Mouse (Mus musculus) gastrocnemius, adult 8-10 months (tissue): Measurements from ENCODE around the gene Arnt2. TPM values are rescaled to one million over a fixed set of nuclear protein-coding genes. Genes with fewer than 3 reads are reported as not detected.

ENCODE experiments used
- DNase-seq, 2 experiments: peaks; one replicate each; pipeline ENCODE4 v3.0.0; 2022; ENCODE audit warnings: low spot score in 2 of 2
- total RNA-seq, 4 experiments: library from RNA; stranded (reverse); gene quantifications; 2 replicates each; pipeline ENCODE4 v1.2.4; 2022

Gene Arnt2
- total RNA-seq, result 1 to 10 TPM in 1 of 4 experiments, under 1 TPM in 3; 0.35 to 1.7 (median 0.60) TPM

DNA sequence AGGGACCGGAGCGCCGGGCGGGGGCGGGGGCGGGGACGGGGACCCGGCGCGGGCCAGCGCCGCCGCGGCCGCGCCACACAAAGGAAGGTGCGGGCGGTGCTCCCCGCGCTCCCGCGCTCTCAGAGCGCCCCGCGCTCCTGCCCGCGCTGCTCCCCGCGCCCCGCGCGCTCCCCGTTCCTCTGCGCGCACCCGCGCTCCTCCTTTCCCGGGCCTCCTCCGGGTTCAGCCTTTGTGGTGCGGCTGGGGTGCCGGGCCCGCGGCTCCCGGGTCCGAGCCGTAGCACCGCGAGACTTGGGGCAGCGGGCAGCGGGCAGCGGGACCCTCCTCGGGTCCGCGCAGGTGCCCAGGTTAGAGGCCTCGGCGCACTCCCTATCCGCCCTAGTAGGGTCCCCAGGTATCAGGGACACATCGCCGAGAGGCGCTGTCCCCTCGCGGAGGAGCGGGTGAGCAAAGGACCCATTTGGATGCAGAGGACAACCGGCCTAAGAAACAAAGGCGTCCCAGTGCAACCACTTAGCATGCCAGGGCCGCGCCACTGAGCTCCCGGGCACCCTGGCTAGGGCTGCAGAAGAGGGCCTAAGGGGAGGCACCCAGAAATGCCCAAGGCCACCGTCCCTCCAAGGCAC lies at the start of gene Arnt2:
Arnt2 (minus strand) TSS at position 281 of the 626 bp plus-strand sequence.
- DNase-seq, result no peak

DNA sequence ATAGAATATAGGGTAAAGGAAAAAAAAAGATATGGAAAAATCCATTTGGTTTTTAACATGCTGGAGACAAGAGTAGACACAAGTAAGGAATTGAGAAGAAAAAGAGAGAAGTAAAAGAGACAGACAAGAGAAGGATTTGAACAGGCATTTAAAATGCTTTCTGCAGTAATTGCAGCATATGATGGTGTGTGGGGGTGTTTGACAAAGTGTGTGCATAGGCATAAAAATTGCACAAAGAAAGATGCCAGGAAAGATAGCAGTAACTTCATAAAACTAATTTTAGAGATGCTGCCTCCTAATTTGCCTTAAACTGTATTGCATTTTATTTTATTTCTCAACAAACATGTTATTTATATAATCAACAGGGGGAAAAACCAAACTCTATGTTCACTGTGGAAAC lies 41.7 kb upstream of the Arnt2 start:
- no peak for DNase-seq

DNA sequence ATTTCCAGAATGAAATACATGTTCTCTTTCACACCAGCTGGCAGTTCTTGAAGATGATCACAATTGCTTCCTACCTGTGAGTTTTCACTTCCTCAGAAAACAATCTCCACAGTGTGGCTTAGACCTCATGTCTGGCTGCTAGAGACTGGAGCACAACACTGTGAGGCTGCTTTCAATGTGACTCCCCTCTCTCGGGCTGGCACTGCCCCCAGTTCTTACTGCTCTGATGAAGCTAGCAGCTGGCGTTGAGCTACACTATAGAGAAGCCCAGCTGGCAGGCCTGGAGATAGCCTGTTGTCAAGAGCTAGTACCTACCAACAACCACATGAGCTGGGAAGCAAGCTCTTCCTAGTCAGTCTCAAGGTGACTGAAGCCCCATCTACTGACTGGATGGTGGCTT lies 39.1 kb upstream of the Arnt2 start:
- no peak for DNase-seq

DNA sequence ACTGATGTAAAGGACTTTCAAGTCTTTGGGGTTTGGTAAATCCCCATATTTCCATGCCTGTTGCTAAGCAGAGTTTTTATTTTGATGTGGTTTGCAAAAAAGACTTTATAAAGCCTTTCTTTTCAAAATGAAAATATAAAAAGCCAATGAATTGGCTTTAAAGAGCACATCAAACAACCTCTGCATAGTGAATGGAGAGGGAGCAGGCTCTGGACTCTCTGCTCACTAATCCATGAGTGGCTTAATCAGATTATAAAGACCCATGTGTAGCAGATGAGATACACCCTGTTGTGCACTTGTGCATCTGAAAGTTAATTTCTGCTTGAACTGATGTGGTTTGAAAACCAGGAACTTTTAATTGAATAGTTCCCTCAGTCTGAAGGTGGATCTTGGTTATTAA lies 38.5 kb upstream of the Arnt2 start:
- no peak for DNase-seq

DNA sequence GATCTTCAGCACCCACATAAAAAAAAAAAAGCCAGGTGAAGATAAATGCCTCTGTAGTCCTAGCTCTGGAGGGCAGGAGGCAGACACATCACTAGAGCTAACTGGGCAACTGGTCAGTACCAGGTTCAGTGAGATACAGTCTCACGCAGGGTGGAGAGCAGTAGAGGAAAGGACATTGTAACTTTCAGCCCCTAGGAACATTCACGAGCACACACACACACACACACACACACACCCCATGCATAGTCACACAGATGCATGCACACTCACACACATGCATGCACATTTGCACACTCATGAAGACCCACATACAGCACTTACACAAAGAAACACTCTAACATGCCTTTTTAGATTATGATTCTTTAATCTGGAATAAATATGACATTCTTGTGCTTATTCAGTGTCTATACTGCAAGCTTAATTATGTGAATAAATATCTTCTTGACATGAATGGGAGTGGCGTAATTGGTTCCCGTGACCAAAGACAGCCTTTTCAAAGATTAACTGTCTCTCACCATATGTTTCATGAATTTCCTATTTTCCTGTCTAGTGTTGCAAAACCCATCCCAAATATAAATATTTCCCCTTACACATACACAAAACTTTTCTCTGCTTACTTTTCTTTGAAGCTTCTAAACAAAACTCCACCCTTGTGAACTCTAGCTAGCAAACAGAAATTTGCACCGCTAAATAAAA lies 37.9 kb upstream of the Arnt2 start:
- DNase-seq, result no peak

DNA sequence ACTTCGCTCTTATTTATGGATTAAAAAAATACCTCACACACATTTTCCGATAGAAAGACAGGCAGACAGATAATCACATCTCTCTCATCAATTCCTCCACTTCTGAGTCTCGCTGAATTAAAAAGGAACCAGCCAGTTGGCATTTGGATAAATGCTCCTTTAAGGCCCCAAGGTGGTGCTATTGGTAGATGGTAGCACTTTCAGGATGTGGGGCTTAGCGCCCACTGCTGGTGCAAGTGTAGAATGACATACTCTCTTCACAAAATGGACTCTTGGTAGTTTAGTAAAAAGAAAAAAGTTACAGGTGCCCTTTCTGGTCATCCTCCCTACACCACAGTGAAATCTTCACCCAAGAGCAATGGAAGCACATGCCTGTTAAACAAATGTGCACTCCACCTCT lies 37.1 kb upstream of the Arnt2 start:
- DNase-seq, result no peak

DNA sequence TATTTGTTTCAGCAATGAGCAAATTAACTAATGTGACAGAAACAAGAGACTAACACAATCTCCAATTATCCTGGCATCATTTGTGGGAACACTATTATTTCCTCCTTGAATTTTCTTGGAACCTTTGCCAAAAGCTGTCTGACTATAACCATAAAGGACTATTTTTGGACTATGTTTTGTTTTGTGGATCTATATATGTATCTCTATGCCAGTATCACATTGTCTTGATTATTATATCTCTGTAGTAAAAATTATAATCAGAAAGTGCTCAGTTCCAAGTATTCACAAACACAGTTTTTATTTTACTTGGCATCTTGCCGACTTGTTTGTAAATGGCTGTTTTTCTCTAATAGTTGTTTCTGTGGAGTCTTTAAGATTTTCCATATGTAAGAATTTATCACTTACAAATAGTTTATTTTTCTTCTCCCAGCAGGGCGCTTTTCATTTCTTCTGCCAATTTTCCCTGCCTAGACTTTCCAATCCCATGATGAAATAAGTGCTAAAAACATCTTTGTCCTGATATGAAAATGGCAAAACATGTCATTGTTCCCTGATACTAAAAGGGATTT lies 32.5 kb upstream of the Arnt2 start:
- no peak for DNase-seq

DNA sequence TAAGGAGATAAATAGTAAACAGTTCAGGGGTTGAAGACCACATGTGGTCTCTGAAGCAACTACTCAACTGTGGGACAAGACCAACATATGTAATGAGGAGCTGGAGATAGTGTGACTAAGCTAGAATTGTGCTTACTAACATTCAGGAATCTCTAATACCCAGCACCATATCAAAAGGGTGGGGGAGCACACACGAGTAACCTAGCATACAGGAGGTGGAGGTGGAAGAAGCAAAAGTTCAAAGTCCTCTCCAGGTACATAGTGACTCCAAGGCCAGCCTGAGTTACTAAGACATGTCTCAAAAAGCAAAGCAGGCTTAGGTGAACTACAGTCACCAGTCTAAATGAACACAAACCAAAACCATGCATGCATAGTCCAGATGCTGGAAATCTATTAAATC lies 29.6 kb upstream of the Arnt2 start:
- no peak for DNase-seq

DNA sequence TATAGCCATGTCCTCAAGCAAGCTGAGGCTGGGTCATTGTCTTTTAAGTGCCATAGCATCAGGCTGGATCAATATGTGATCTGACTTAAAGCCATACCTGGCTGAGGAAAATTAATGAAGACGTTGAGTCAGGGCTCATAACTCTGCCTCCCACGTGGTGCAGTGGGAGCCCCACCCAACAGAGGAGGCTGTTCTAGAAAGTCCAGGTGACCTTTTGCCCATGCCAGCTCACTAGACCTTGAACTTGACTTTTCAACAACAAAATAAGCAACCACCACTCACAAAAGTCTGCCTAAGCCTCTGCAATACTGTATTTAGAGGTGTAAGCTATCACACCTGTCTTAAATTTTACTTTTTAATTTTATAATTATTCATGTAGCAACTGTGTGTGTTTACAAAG lies 24.9 kb upstream of the Arnt2 start:
- no peak for DNase-seq

DNA sequence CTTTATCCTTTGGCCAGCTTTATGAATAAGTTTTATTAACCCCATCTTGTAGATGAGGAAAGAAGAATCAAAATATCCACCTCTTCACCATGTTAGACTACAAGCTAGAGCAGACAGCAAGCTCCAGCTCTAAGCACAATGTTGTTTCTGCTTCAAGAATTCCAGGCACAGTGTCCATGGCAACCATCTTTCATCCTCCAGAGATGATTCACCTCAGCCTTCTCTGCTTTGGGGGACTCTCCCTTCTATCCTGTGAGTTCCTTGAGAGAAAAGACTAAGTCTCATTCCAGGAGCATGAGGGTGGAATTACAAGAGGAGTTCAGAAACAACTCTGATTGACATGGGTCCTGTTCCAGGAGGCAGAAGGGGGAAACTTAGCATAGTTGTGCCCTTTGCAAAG lies 22.2 kb upstream of the Arnt2 start:
- DNase-seq, result no peak

DNA sequence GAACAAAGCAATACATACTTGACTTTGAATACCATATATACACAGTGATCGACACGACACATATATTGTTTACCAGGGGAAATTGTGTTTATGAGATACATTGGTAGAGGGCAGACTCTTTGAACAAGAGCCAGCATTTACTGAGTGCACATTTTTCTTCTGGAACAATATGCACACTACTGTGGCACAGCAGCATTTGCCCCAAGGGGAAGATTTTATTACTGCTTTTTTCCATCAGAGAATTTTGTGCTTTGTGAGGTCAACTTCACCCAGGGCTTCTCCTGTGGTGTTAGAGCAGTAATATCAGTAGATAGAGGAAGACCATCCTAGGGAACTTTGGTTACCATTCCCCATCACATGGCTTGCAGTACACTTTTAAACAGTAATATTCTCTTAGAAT lies 17.2 kb upstream of the Arnt2 start:
- DNase-seq, result no peak

DNA sequence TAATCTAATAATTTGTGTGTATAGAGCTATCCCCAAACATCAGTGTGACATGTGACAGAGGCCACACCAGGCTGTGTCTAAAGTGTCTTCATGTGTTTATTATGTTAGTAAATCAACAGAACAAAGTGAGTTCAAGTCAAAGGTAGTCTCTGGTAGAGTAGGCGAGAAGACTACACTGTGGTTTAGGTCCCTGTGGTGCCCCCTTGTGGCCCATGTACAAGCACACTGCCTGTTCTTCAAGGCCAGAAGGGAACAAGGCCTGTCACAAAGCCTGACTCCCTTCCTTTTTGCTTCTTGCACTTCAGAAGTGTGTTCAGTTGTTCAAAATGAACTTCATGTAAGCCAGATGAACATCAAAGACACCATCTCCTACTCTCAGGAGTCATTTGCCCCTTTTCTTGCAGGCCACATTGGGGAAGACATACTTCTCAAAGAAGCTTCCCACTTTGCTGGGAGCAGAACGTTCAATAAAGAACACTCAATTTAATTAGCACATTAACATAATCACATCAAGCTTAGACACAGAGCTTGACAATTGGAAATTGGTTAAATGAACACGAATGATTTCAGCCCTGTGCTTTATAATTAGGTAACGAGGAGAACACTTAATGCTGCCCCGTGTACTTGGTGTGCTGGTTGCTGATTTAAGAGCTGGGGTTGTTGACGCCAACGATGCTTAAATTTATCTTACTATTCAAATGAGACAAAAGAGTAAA lies 14.9 kb upstream of the Arnt2 start:
- DNase-seq, result no peak

DNA sequence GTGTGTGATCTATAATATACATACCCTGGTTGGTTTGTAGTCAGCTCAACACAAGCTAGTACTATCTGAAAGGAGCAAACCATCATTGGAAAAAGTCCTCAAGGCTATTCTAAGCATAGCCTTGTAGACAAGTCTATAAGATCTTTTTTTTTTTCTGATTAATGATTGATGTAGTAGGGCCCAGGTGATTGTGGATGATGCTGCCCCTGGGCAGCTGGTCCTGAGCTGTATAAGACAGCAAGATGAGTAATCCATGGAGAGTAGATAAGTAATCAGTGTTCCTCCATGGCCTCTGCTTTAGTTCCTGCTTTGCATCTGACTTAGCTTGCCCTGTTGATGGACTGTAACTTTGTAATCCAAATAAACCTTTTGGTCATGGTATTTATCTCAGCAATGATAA lies 11.8 kb upstream of the Arnt2 start:
- DNase-seq, result no peak

DNA sequence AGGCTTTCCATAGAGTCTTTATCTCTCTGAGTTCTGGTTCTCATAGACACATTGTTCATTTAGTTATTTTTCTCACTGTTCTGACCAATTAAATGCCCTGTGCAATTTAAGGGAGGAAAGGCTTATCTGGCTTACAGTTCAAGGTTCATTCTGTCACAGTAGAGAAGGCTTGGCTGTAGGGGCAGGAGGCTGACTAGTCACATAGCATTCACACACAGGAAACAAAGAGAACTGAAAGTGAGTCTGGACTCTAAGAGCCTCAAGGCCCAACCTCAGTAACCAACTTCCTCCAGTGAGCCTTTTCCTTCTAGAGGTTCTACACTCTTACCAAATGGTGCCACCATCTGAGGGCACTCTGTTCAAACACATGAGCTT lies 11.3 kb upstream of the Arnt2 start:
- DNase-seq, result no peak

DNA sequence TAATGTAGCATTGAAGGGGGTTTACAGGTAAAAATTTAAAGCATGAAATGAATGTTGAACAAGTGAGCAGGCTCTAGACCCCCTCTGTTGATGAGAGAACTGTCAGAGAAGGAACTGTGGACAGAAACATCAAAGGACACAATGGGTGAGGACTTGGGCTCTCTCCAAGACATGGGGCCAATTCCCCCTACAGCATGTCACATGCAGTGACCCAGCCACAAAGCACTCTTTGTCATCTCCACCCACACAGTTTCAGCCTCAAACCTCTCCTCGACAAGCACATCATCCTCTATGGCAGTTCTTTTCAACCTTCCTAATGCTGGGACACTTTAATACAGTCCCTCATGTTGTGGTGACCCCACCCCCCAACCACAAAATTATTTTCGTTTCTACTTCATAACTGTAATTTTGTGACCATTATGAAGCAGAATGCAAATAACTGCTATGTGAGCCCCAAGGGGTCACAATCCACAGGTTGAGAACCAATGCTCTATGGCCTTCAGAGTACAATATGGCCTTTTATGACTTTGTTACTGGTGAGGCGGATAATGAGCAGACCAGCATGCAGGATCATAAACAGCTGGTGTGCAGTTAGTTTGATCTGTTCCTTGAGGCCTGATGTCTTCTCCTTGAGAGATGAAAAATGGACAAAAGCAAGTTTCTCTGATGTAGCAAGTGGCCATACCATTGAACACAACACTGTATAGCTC lies 10.8 kb upstream of the Arnt2 start:
- no peak for DNase-seq

DNA sequence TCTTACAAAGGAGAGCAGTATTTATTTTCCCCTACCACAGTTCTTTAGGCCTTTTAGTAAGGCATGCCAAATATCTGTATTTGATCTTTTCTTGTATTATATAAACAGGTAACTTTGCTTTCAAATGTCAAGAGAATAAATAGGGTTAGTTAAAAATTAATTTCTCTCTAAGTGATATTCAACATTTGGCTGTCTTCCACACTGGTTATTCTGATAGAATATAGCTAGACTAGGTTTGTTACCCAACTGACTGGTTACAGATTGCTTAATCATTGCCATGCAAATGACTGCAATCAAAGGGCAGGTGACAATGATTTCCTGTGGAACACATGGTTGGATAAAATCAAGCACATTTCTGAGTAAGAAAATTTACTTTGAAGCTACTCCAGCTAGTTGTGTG lies 7.5 kb upstream of the Arnt2 start:
- no peak for DNase-seq

DNA sequence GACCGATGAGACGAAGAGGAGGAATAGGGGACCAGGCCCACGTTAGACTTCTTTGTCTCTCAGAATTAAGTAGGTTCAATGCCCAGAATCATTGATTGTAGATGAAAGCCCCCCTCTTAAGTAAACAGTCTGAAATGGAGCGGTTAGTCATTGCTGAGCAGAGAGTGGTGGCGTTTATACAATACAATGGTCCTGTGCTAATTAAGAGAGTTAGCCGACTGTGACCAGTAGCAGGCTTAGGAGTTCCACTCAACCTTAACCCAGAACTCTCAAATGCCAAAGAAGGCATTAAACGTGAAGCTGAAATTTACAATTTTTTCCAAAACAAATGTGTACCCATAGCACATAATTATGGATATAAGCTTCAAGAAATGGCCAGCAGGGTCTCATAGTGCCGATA lies 2.6 kb upstream of the Arnt2 start:
- no peak for DNase-seq

DNA sequence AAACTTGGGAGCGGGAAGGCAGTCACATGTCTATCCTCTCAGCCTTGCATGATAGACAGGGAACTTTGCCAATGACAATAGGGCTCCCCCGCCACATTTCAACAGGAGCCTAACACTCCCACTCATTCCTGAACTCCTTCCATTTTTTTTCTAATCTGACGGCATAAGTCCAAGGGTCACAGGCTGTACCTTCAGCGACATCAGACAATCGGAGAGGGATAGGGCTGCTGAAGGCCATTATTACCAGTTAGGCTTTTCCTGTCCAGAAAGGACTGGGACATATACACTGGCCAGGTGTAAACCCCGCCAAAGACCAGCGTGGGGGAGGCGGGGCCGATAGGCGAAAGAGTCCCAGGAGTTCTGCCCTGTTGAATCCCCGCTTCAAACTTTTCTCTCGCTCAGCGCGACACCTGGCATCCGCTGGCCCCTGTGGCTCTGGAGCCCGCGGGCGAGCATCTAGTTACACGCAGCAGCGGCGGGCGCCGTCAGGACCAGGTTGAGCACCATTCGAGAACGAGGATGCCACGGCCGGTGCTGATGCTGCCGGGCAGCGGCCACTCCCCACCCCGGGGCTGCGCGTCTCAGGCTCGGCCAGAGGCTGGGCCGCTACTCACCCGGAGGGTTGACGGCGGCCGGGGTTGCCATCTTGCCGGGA lies 608 bp downstream of the Arnt2 start:
- DNase-seq, result no peak

DNA sequence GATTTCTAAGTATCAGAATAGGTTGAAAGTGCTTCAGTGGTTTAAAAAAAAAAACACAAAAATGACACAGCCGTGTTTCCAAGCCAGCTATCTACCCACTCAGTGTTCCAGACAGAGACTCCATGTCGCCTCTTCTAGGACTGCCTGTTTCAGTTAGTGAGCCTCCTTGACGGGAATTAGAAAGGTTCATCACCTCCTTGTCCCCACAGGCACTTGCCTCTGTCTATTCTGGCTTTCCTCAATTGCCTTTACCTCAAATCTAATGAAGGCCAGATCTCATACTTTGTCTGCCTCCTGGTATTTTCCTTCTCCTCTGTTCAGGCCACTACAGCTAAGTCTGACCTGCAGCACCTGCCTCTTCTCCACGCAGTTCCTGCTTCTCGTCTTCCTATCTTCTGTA lies 1.7 kb downstream of the Arnt2 start:
- no peak for DNase-seq

DNA sequence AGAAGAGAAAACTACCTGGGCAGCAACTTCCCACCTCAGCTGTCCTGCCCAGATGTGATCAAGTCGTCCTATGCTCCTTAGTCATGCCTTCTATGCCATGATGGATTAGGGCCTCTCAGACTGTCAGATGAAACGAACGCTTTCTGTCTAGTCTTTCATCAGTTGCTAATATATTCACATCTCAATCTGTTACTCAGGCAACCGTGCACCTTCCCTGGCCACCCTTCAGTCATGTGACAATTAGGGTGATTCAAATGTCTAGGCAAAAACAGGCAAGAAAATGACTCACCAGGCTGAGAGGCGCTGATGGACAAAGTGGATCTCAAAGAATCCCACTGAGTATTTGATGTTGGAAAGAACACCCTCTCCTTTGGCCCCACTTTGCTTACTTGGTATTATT lies 6.6 kb downstream of the Arnt2 start:
- DNase-seq, result no peak
